Comparison of ENCODE assay signal across 15 mouse cellular contexts in the genomic region with DNA sequence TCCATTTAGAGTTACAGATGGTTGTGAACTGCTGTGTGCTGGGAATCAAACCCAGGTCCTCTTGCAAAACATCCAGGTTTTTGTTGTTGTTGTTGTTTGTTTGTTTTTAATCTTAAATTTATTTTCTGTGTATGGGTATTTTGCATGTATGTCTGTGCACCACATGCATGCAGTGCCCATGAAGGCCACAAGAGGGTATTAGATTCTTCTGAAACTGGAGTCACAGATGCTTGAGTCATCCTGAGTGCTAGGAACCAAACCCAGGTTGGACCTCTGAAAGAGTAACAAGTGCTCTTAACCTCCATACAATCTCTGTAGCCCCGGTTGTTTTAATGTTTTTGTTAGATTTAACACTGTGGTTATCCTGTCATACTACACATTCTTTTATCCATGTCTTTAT. TPM values are rescaled to one million over a fixed set of nuclear protein-coding genes. Genes with fewer than 3 reads are reported as not detected.
DNase-seq lines count a peak whose midpoint lies in the region; ATAC-seq and TF ChIP-seq lines count a peak whose summit lies in the region.
"Had no signal": no experiment of that assay in that cellular context is flagged by ENCODE, and none has a peak within 500 bp of the region (broad histone marks: within the 10 kb centered on the region; RNA-seq: fewer than 3 reads in every experiment).

No protein-coding gene starts in this region.

- H3K9ac ChIP-seq in heart, postnatal 0 days (replicated peaks; ENCODE audit: low read depth, low read length): no peak overlapping the region
- H3K9ac ChIP-seq in midbrain, postnatal 0 days (replicated peaks; ENCODE audit: low read length, poor library complexity, severe bottlenecking): no peak overlapping the region
- H3K9ac ChIP-seq in midbrain, embryonic 11.5 days (ENCODE audit: low read length): no peak overlapping the region
- H3K9ac ChIP-seq in midbrain, embryonic 15.5 days: no peak overlapping the region
- H3K9ac ChIP-seq: forebrain, embryonic 12.5 days; neural tube, embryonic 13.5 days had no signal

- H3K4me1 ChIP-seq in heart, postnatal 0 days (ENCODE audit: control insufficient read depth, insufficient read depth): no peaks in the 10 kb centered on the region
- H3K4me1 ChIP-seq in midbrain, postnatal 0 days (ENCODE audit: insufficient read depth, low read length): no peaks in the 10 kb centered on the region
- H3K4me1 ChIP-seq in midbrain, embryonic 11.5 days (ENCODE audit: control insufficient read depth, insufficient read depth, low read length): no peaks in the 10 kb centered on the region
- no peaks in the 10 kb centered on the region for H3K4me1 ChIP-seq in midbrain, embryonic 15.5 days
- H3K4me1 ChIP-seq: embryonic facial prominence, embryonic 10.5 days; forebrain, embryonic 12.5 days; neural tube, embryonic 13.5 days had no signal

- WGBS in heart, postnatal 0 days: 94% methylated on average over 1 of the region's 1 CpGs
- 94% methylated on average over 1 of the region's 1 CpGs for WGBS in midbrain, postnatal 0 days
- WGBS in midbrain, embryonic 11.5 days: 97% methylated on average over 1 of the region's 1 CpGs
- WGBS in midbrain, embryonic 15.5 days: 92% methylated on average over 1 of the region's 1 CpGs

- TF ChIP-seq EP300 in heart, postnatal 0 days (IDR thresholded peaks at IDR 0.05; ENCODE audit: low read depth): no peak

- no peak for ATAC-seq in heart, postnatal 0 days (ENCODE audit: insufficient read depth, low read depth)
- ATAC-seq in midbrain, postnatal 0 days (ENCODE audit: low FRiP score): no peak
- no peak for ATAC-seq in midbrain, embryonic 11.5 days (ENCODE audit: low FRiP score)
- ATAC-seq in midbrain, embryonic 15.5 days (replicated peaks): no peak

- H3K27me3 ChIP-seq in heart, postnatal 0 days (ENCODE audit: control insufficient read depth, insufficient read depth, low read length): no peaks in the 10 kb centered on the region
- no peaks in the 10 kb centered on the region for H3K27me3 ChIP-seq in midbrain, postnatal 0 days (ENCODE audit: insufficient read depth, low read length)
- H3K27me3 ChIP-seq in midbrain, embryonic 11.5 days (ENCODE audit: control insufficient read depth, insufficient read depth, low read length): no peaks in the 10 kb centered on the region
- no peaks in the 10 kb centered on the region for H3K27me3 ChIP-seq in splenic B cell, adult 2 months (ENCODE audit: control insufficient read depth, insufficient read depth, low read length, poor library complexity, severe bottlenecking)
- no peaks in the 10 kb centered on the region for H3K27me3 ChIP-seq in midbrain, embryonic 15.5 days (replicated peaks)
- H3K27me3 ChIP-seq: forebrain, embryonic 12.5 days; neural tube, embryonic 13.5 days had no signal

- no peak overlapping the region for H3K27ac ChIP-seq in heart, postnatal 0 days (ENCODE audit: low read depth)
- H3K27ac ChIP-seq in midbrain, postnatal 0 days (ENCODE audit: low read depth, low read length): no peak overlapping the region
- H3K27ac ChIP-seq in midbrain, embryonic 11.5 days (ENCODE audit: low read depth, low read length): no peak overlapping the region
- no peak overlapping the region for H3K27ac ChIP-seq in midbrain, embryonic 15.5 days
- H3K27ac ChIP-seq: embryonic facial prominence, embryonic 10.5 days; forebrain, embryonic 12.5 days; neural tube, embryonic 13.5 days had no signal

- H3K9me3 ChIP-seq in heart, postnatal 0 days (replicated peaks; ENCODE audit: control insufficient read depth, low read length): no peaks in the 10 kb centered on the region
- no peaks in the 10 kb centered on the region for H3K9me3 ChIP-seq in midbrain, postnatal 0 days (ENCODE audit: low read length)
- H3K9me3 ChIP-seq in midbrain, embryonic 11.5 days (ENCODE audit: control insufficient read depth, low read length): no peaks in the 10 kb centered on the region
- H3K9me3 ChIP-seq in midbrain, embryonic 15.5 days: no peaks in the 10 kb centered on the region
- H3K9me3 ChIP-seq: embryonic facial prominence, embryonic 10.5 days; forebrain, embryonic 12.5 days; neural tube, embryonic 13.5 days had no signal

- no peak for DNase-seq in heart, postnatal 0 days (ENCODE audit: low spot score)
- DNase-seq in heart, adult 8-10 months (ENCODE audit: low spot score): no peak
- no peak for DNase-seq in midbrain, postnatal 0 days (ENCODE audit: low spot score)
- no peak for DNase-seq in midbrain, embryonic 11.5 days (ENCODE audit: low spot score, missing footprints)
- peak; percentile 34 for DNase-seq in NIH3T3 (ENCODE audit: low read depth)
- DNase-seq in splenic B cell, adult 2 months (ENCODE audit: low read depth, low spot score): peak; percentile 46
- no peak for DNase-seq in spleen, postnatal 14 days (ENCODE audit: low spot score in 2 of 2)
- DNase-seq: cerebellum, adult 18-20 months; heart, postnatal 36 days; kidney, adult 18-20 months had no signal

- H3K4me3 ChIP-seq in heart, postnatal 0 days (ENCODE audit: low read depth, low read length): no peak overlapping the region
- no peak overlapping the region for H3K4me3 ChIP-seq in midbrain, postnatal 0 days (ENCODE audit: low read depth, low read length)
- no peak overlapping the region for H3K4me3 ChIP-seq in midbrain, embryonic 11.5 days (ENCODE audit: low read depth, low read length)
- H3K4me3 ChIP-seq in midbrain, embryonic 15.5 days: no peak overlapping the region
- H3K4me3 ChIP-seq: embryonic facial prominence, embryonic 10.5 days; forebrain, embryonic 12.5 days; neural tube, embryonic 13.5 days had no signal

- peaks cover 90% of the 10 kb centered on the region for H3K36me3 ChIP-seq in heart, postnatal 0 days (replicated peaks; ENCODE audit: control insufficient read depth, insufficient read depth, low read length)
- H3K36me3 ChIP-seq in midbrain, postnatal 0 days (ENCODE audit: insufficient read depth, low read length): peaks cover 35% of the 10 kb centered on the region
- peaks cover 35% of the 10 kb centered on the region for H3K36me3 ChIP-seq in midbrain, embryonic 11.5 days (ENCODE audit: control insufficient read depth, insufficient read depth, low read length)
- H3K36me3 ChIP-seq in splenic B cell, adult 2 months (ENCODE audit: control insufficient read depth, insufficient read depth, low read length, poor library complexity, severe bottlenecking): peaks cover 23% of the 10 kb centered on the region
- H3K36me3 ChIP-seq in midbrain, embryonic 15.5 days (replicated peaks): peaks cover 53% of the 10 kb centered on the region

- peak; percentile 20; the same call in 1 of the 2 replicates for TF ChIP-seq CTCF in heart, postnatal 0 days (IDR thresholded peaks at IDR 0.05; ENCODE audit: low read depth)
- TF ChIP-seq CTCF in midbrain, postnatal 0 days (IDR thresholded peaks at IDR 0.05): peak; percentile 27

- H3K4me2 ChIP-seq in heart, postnatal 0 days (ENCODE audit: low read depth, low read length): no peak overlapping the region
- H3K4me2 ChIP-seq in midbrain, postnatal 0 days (ENCODE audit: low read depth, low read length, poor library complexity, severe bottlenecking): no peak overlapping the region
- H3K4me2 ChIP-seq in midbrain, embryonic 11.5 days: no peak overlapping the region
- no peak overlapping the region for H3K4me2 ChIP-seq in midbrain, embryonic 15.5 days
- H3K4me2 ChIP-seq: forebrain, embryonic 12.5 days; neural tube, embryonic 13.5 days had no signal

RNA-seq across cellular contexts. Expression of gene Baz1b, which starts 21.1 kb away (rescaled TPM):
- total RNA-seq in heart, postnatal 0 days (2014; rRNA removed; ENCODE audit: low replicate concordance): 21.3 and 30.0 TPM in 2 replicates
- polyA plus RNA-seq in heart, postnatal 0 days (2015; fragmentation: Nextera tagmentation; extraction: Ambion mirVana): 11.9 and 13.1 TPM in 2 replicates
- total RNA-seq in heart, adult 8-10 months (2022): 10 to 100 TPM; 40.4 to 48.7 (median 43.6) TPM
- total RNA-seq in midbrain, postnatal 0 days (2014; rRNA removed): 33.4 and 41.3 TPM in 2 replicates
- polyA plus RNA-seq in midbrain, postnatal 0 days (2015; fragmentation: Nextera tagmentation; extraction: Ambion mirVana): 10.9 and 12.5 TPM in 2 replicates
- 57.7 and 60.6 TPM in 2 replicates for polyA plus RNA-seq in midbrain, embryonic 11.5 days (2014; fragmentation: Nextera tagmentation; extraction: Ambion mirVana)
- 30.5 and 30.9 TPM in 2 replicates for polyA plus RNA-seq in midbrain, embryonic 15.5 days (2015; fragmentation: Nextera tagmentation; extraction: Ambion mirVana)

RNA-seq across cellular contexts. Expression of gene Bcl7b, which starts 40.1 kb away (rescaled TPM):
- total RNA-seq in heart, postnatal 0 days (2014; rRNA removed; ENCODE audit: low replicate concordance): 10.6 and 23.2 TPM in 2 replicates
- polyA plus RNA-seq in heart, postnatal 0 days (2015; fragmentation: Nextera tagmentation; extraction: Ambion mirVana): 51.8 and 54.5 TPM in 2 replicates
- 10 to 100 TPM; 39.8 to 47.6 (median 44.6) TPM for total RNA-seq in heart, adult 8-10 months (2022)
- total RNA-seq in midbrain, postnatal 0 days (2014; rRNA removed): 20.0 and 33.2 TPM in 2 replicates
- 39.2 and 39.7 TPM in 2 replicates for polyA plus RNA-seq in midbrain, postnatal 0 days (2015; fragmentation: Nextera tagmentation; extraction: Ambion mirVana)
- polyA plus RNA-seq in midbrain, embryonic 11.5 days (2014; fragmentation: Nextera tagmentation; extraction: Ambion mirVana): 39.2 and 42.6 TPM in 2 replicates
- polyA plus RNA-seq in midbrain, embryonic 15.5 days (2015; fragmentation: Nextera tagmentation; extraction: Ambion mirVana): 41.8 and 48.4 TPM in 2 replicates

RNA-seq across cellular contexts. Expression of gene Fzd9, which starts 42.8 kb away (rescaled TPM):
- total RNA-seq in heart, postnatal 0 days (2014; rRNA removed; ENCODE audit: low replicate concordance): 3.3 and 7.4 TPM in 2 replicates
- 1.8 and 2.4 TPM in 2 replicates for polyA plus RNA-seq in heart, postnatal 0 days (2015; fragmentation: Nextera tagmentation; extraction: Ambion mirVana)
- total RNA-seq in heart, adult 8-10 months (2022): 1 to 10 TPM; 1.3 to 1.9 (median 1.6) TPM
- total RNA-seq in midbrain, postnatal 0 days (2014; rRNA removed): 25.9 and 38.7 TPM in 2 replicates
- 14.6 and 14.9 TPM in 2 replicates for polyA plus RNA-seq in midbrain, postnatal 0 days (2015; fragmentation: Nextera tagmentation; extraction: Ambion mirVana)
- polyA plus RNA-seq in midbrain, embryonic 11.5 days (2014; fragmentation: Nextera tagmentation; extraction: Ambion mirVana): 7.6 and 9.9 TPM in 2 replicates
- 11.5 and 15.4 TPM in 2 replicates for polyA plus RNA-seq in midbrain, embryonic 15.5 days (2015; fragmentation: Nextera tagmentation; extraction: Ambion mirVana)
- total RNA-seq: liver, adult 2 months had no signal

RNA-seq across cellular contexts. Expression of gene Tbl2, which starts 58.7 kb away (rescaled TPM):
- 30.0 and 66.2 TPM in 2 replicates for total RNA-seq in heart, postnatal 0 days (2014; rRNA removed; ENCODE audit: low replicate concordance)
- 10.4 and 11.3 TPM in 2 replicates for polyA plus RNA-seq in heart, postnatal 0 days (2015; fragmentation: Nextera tagmentation; extraction: Ambion mirVana)
- total RNA-seq in heart, adult 8-10 months (2022): 10 to 100 TPM in 3 of 4 experiments, 1 to 10 TPM in 1; 9.6 to 14.0 (median 10.7) TPM
- 28.6 and 62.9 TPM in 2 replicates for total RNA-seq in midbrain, postnatal 0 days (2014; rRNA removed)
- 8.9 and 10.0 TPM in 2 replicates for polyA plus RNA-seq in midbrain, postnatal 0 days (2015; fragmentation: Nextera tagmentation; extraction: Ambion mirVana)
- polyA plus RNA-seq in midbrain, embryonic 11.5 days (2014; fragmentation: Nextera tagmentation; extraction: Ambion mirVana): 20.1 and 21.2 TPM in 2 replicates
- 13.2 and 13.4 TPM in 2 replicates for polyA plus RNA-seq in midbrain, embryonic 15.5 days (2015; fragmentation: Nextera tagmentation; extraction: Ambion mirVana)

Comparison
In these comparisons a context has a peak if more than half of its experiments do, and no peak if none do; other contexts are left out.
1. DNase-seq: peak in NIH3T3 (single experiment) and splenic B cell, adult 2 months (single experiment); none in heart, postnatal 0 days (single experiment), heart, adult 8-10 months (single experiment), midbrain, postnatal 0 days (single experiment), midbrain, embryonic 11.5 days (single experiment) and spleen, postnatal 14 days (0 of 2).